Mouse (Mus musculus) kidney, adult 9 months (tissue): Measurements from ENCODE around the gene Atp5l.
"Not testable (repeated sequence)": the region's sequence is repeated elsewhere in the genome, so short reads cannot be mapped to it uniquely, and the experiment has no call there.

Experiments
- DNase-seq: peaks from one replicate; pipeline ENCODE4 v3.0.0; 2022

Atp5l gene

GRCm38 (mm10) chr9:44920374-44921122 is at the start of gene Atp5l:
Gene Atp5l (minus strand): TSS chr9:44920742.
- DNase-seq: peak; percentile 94

GRCm38 (mm10) chr9:44969450-44969849 is 48.9 kb upstream of the Atp5l start:
- DNase-seq: no peak

GRCm38 (mm10) chr9:44967763-44968162 is 47.2 kb upstream of the Atp5l start:
- not testable (repeated sequence) for DNase-seq

GRCm38 (mm10) chr9:44966815-44967242 is 46.3 kb upstream of the Atp5l start:
- DNase-seq: peak; percentile 94

GRCm38 (mm10) chr9:44965833-44966466 is 45.4 kb upstream of the Atp5l start:
- DNase-seq: peak; percentile 16

- peak; percentile 99 for DNase-seq
Measured at GRCm38 (mm10) chr9:44965126-44965832, 44.7 kb upstream of the Atp5l start, which contains the start of gene Ube4a. Gene Ube4a (minus strand): TSS chr9:44965600.

GRCm38 (mm10) chr9:44954432-44954831 is 33.9 kb upstream of the Atp5l start:
- DNase-seq: no peak

GRCm38 (mm10) chr9:44947836-44948235 is 27.3 kb upstream of the Atp5l start:
- DNase-seq: peak; percentile 50

GRCm38 (mm10) chr9:44946185-44946695 is 25.7 kb upstream of the Atp5l start:
- no peak for DNase-seq

GRCm38 (mm10) chr9:44942421-44942820 is 21.9 kb upstream of the Atp5l start:
- DNase-seq: no peak

- DNase-seq: no peak
Measured at GRCm38 (mm10) chr9:44941756-44942155, 21.2 kb upstream of the Atp5l start.

- DNase-seq: no peak
Measured at GRCm38 (mm10) chr9:44921543-44921942, 1.0 kb upstream of the Atp5l start.

- DNase-seq: no peak
Measured at GRCm38 (mm10) chr9:44921123-44921468, 554 bp upstream of the Atp5l start.

- DNase-seq: no peak
Measured at GRCm38 (mm10) chr9:44919606-44920005, 936 bp downstream of the Atp5l start.

GRCm38 (mm10) chr9:44916196-44916595 is 4.3 kb downstream of the Atp5l start:
- DNase-seq: peak; percentile 53

GRCm38 (mm10) chr9:44914706-44915105 is 5.8 kb downstream of the Atp5l start:
- no peak for DNase-seq

- DNase-seq: no peak
Measured at GRCm38 (mm10) chr9:44911365-44911764, 9.2 kb downstream of the Atp5l start.

GRCm38 (mm10) chr9:44905620-44906019 is 14.9 kb downstream of the Atp5l start:
- no peak for DNase-seq

- no peak for DNase-seq
Measured at GRCm38 (mm10) chr9:44904964-44905363, 15.6 kb downstream of the Atp5l start.

GRCm38 (mm10) chr9:44903856-44904255 is 16.7 kb downstream of the Atp5l start:
- no peak for DNase-seq

GRCm38 (mm10) chr9:44900402-44900801 is 20.1 kb downstream of the Atp5l start:
- peak; percentile 38 for DNase-seq

GRCm38 (mm10) chr9:44899716-44900115 is 20.8 kb downstream of the Atp5l start:
- peak; percentile 69 for DNase-seq

GRCm38 (mm10) chr9:44897024-44897423 is 23.5 kb downstream of the Atp5l start:
- no peak for DNase-seq

GRCm38 (mm10) chr9:44892664-44893063 is 27.9 kb downstream of the Atp5l start:
- no peak for DNase-seq
